Mouse (Mus musculus): Measurements from ENCODE around the gene Fam25c. TPM values are rescaled to one million over a fixed set of nuclear protein-coding genes. Genes with fewer than 3 reads are reported as not detected.

The Fam25c gene
- polyA plus RNA-seq, 1 experiment from 2014 or later = 23.6 TPM

Other genes with a start within 250 kb of the Fam25c start
- 0.46 and 0.47 TPM in 2 replicates for gene Npy4r, start 202.9 kb downstream of the Fam25c start, polyA plus RNA-seq (2015; fragmentation: Nextera tagmentation; extraction: Ambion mirVana)
- gene Gprin2, start 153.8 kb downstream of the Fam25c start, polyA plus RNA-seq (2015; fragmentation: Nextera tagmentation; extraction: Ambion mirVana) = 0.29 and 0.31 TPM in 2 replicates
- 1.4 and 1.6 TPM in 2 replicates for gene Syt15, start 135.8 kb downstream of the Fam25c start, polyA plus RNA-seq (2015; fragmentation: Nextera tagmentation; extraction: Ambion mirVana)
- 5.6 and 6.1 TPM in 2 replicates for gene Shld2, start 44.9 kb downstream of the Fam25c start, polyA plus RNA-seq (2015; fragmentation: Nextera tagmentation; extraction: Ambion mirVana)
- gene Glud1, start 44.7 kb downstream of the Fam25c start, polyA plus RNA-seq (2015; fragmentation: Nextera tagmentation; extraction: Ambion mirVana) = 62.5 and 64.0 TPM in 2 replicates
- gene Sncg, start 19.4 kb upstream of the Fam25c start, polyA plus RNA-seq (2015; fragmentation: Nextera tagmentation; extraction: Ambion mirVana) = 31.3 and 35.0 TPM in 2 replicates
- gene Mmrn2, start 20.0 kb upstream of the Fam25c start, polyA plus RNA-seq (2015; fragmentation: Nextera tagmentation; extraction: Ambion mirVana) = 8.5 and 9.1 TPM in 2 replicates
- gene Bmpr1a, start 147.9 kb upstream of the Fam25c start, polyA plus RNA-seq (2015; fragmentation: Nextera tagmentation; extraction: Ambion mirVana) = 22.4 and 22.9 TPM in 2 replicates
- not detected in 2 replicates for gene 9230112D13Rik, start 167.4 kb upstream of the Fam25c start, polyA plus RNA-seq (2015; fragmentation: Nextera tagmentation; extraction: Ambion mirVana)
- 4.4 and 30.9 TPM in 2 replicates for gene Ldb3, start 233.2 kb upstream of the Fam25c start, polyA plus RNA-seq (2015; fragmentation: Nextera tagmentation; extraction: Ambion mirVana)
- 0.06 TPM in 1 of 2 replicates, not detected in the other for gene Opn4, start 244.7 kb upstream of the Fam25c start, polyA plus RNA-seq (2015; fragmentation: Nextera tagmentation; extraction: Ambion mirVana)